Mouse (Mus musculus) liver, adult (tissue): ENCODE data around the gene Bid.

Experiments
- GATA4 ChIP-seq: IDR thresholded peaks from 2 replicates; pipeline ENCODE4 v1.6.1; 2014; ENCODE audit warnings: mild to moderate bottlenecking, low read length; ENCODE audit not compliant: insufficient replicate concordance

Gene Bid

DNA sequence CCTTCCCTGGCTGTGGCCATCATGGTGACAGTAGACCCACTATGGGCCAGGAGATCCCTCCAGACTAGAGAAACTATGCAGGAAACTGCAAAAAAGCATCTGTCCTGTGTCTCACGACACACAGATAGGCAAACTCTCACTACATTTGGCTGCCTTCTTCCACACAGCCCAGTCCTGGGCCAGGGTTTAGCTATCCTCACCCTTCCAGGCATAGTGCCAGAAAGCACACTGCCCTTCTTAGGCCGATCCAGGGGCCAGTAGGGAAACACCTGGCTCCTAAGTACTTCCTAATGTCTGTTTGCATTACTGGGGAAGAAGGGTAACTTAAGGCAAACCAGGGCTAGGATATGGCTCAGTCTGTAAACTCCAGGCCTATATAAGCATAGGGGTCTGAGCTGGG lies 3.7 kb downstream of the Bid start:
- TF ChIP-seq GATA4, result no peak

DNA sequence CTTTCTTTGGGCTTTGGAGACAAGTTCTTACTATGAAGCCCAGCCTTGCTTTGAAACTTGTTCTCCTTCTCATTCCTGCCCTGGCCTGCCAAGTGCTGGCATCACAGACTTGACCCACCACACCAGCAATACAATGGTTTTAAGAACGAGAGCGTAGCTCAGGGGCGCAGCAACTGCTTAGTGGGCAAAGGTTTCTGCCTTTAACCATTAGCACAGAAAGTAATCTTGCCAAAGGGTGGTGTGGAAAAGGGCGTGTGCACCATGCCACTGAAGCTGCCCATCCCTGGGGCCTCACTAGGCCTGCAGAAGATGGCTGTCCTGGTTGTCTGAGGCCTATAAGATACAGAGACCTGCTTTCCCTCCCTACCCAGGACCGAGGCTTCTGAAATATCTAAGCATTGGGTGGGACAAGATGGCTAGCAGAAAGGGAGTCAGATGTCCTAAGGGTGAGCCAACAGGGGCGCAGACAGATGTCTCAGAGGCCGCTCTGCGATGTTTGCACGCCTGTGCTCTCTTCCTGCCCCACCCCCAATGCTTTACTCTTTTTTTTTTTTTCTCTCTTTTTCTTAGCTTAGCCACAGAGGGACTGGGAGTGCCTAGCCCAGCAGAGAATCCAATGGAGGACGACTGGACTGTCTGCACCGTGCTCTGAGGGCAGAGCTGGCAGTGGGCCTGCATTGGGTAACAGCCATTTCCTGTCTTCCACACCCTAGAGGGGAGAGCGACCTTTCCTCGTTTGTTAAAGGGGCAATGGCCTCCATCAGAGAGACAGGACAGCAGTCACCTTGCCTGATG lies 5.2 kb downstream of the Bid start:
- TF ChIP-seq GATA4, result no peak

DNA sequence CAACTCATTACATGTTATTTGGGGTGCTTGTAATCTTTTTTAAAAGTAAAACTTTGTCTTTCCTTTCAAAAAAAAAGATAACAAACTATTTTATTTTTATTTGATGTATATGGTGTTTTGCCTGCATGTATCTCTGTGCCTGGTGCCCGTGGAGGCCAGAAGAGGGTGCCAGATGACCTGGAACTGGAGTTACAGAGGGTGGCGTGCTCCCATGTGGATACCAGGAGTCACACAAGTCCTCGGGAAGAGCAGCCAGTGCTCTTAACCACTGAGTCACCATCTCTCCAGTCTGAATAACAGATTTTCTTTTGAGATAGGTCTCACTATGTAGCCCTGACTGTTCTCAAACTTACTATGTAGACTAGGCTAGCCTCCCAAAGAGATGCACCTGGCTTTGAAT lies 7.2 kb downstream of the Bid start:
- no peak for TF ChIP-seq GATA4

- no peak for TF ChIP-seq GATA4
These were observed 10.1 kb downstream of the Bid start for GRCm38 (mm10) chr6:120906521-120906920.

- TF ChIP-seq GATA4, result no peak
These were observed 11.5 kb downstream of the Bid start for GRCm38 (mm10) chr6:120905111-120905510.

DNA sequence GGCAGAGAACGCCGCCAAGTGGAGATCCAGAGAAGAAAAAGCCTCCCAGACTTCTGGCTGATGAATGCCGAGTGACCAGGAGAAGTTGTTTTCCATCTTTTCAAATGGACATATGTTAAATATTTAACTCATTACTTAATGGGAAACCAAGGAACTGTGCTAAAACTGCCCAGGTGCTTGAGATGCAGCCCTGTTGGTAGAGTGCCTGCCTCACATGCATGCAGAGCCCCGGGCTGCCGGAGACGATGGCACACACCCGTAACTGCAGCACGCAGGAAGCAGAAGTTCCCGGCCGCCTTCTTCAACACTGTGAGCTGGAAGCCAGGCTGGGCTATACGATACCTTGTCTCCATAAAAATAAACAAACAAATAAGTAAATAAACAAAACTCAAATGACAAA lies 12.7 kb downstream of the Bid start:
- no peak for TF ChIP-seq GATA4

- no peak for TF ChIP-seq GATA4
These were observed 13.2 kb downstream of the Bid start for GRCm38 (mm10) chr6:120903450-120903912.

DNA sequence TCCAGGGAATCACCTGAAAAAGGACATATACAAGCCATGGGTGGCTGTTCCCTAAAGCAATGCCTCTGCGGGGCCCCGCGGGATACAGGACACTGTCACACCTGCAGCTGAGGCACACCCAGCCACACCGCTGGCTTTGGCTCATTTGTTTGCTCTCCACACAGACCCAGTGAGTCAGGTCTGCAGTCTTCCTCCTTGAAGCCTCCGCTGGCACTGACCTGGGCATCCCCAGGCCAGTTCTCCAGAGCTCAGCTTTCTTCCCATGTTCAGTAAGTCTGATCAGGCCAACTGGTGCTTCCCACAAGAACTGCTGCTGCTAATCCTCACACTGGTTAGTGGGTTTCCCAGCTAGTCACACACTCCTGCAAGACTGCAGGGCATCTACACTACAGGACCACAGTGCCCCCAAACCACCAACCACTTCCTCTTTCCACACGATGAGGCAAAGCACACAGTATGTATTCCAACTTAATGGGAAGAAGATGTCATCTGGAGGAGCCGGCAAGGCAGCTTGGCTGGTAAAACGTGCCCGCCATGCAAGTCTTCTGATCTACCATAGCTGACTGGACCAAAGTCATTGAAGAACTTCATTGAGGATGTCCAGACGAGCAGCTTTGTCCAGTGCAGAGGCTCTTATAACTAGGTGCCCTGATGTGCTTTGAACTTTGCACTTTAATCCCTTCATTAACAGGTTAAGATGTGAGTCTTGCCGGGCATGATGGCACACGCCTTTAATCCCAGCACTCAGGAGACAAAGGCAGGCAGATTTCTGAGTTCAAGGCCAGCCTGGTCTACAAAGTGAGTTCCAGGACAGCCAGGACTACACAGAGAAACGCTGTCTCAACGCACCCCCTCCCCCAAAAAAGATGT lies 14.6 kb downstream of the Bid start:
- TF ChIP-seq GATA4, result no peak

DNA sequence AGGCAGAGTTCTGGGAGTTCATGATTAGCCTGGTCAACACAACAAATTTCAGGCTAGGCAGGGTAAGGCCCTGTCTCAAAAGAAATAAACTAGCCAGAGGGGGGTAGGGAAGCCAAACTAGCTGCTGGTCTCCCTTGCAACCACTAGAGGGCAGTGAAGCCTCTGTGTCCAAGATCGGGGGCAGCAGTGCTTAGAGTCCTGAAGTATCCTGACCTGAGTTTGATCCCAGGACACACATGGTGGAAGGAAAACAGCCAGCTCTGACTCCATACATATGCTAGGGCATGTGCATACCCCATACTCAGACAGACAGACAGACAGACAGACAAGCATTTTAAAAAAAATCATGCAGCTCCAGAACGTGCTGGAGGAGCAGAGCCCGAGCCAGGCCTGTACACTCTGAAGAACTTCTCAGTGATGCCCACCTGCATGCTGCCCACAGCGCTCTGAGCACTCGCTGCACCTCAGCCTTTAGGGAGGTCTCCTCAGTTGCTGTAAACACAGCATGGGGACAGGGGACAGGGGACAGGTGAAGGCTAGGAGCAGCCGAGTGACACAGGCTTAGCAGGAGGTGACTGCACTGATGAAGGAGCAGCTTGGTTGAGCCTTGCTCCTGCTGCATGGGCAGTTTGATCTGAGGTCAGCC lies 18.3 kb downstream of the Bid start:
- no peak for TF ChIP-seq GATA4

DNA sequence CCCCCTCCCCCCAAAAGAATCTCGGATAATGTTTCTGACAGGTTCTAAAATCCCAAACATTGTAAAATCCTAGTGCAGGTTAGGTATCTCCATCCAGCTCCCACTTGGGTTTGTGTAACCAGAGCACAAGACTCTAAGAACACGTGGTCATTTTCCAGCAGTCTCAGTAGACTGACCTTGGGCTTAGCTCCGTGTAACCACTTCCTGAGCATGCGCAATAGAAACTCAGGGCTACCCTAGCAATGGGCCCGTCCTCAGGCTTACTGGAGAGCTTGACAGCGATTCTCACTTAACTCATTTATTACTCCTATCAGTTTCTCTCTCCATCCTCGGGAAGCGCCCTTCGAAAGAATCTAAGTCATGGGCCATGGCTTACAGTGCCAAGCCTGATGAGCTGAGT lies 22.1 kb downstream of the Bid start:
- TF ChIP-seq GATA4, result no peak

DNA sequence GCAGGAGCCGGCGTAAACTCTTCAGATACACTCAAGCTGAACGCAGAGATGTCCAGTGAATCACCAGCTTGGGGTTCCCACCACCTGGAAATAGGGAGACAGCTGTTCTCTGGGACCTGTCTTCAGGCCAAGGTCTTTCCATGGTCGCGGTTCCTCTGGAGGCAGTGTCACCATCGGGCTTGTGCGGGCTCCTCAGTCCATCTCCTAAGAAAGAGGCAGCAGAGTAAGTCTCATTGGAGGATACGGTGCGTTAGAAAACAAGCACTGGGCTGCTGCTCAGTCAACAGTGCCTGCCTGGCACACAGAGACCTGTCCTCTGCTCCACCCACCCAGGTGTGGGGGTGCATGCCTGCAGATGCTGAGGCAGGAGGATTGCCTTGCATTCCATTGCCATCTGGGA lies 22.6 kb downstream of the Bid start:
- TF ChIP-seq GATA4, result no peak

GRCm38 (mm10) chr6:120886696-120887095 lies 30.0 kb downstream of the Bid start:
- no peak for TF ChIP-seq GATA4

GRCm38 (mm10) chr6:120884436-120884835 lies 32.2 kb downstream of the Bid start:
- TF ChIP-seq GATA4, result no peak

DNA sequence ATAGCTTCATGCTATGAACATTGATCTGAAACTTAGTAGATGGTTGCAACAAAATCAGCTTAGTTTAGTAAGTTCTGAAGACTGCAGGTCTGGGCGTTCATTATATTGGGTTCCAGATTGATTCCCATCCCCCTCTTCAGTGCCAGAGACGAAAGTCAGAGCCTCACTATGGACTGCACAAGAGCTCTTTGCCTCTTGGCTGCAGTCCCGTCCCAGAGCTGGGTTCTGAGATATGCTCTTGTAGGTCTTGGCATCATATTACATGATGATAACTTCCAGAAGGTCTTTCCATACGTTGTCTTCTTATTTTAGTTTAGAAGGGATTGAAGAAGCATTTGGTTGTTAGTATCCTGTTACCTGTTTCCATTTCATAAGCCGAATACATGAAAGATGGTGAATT lies 37.6 kb downstream of the Bid start:
- no peak for TF ChIP-seq GATA4

DNA sequence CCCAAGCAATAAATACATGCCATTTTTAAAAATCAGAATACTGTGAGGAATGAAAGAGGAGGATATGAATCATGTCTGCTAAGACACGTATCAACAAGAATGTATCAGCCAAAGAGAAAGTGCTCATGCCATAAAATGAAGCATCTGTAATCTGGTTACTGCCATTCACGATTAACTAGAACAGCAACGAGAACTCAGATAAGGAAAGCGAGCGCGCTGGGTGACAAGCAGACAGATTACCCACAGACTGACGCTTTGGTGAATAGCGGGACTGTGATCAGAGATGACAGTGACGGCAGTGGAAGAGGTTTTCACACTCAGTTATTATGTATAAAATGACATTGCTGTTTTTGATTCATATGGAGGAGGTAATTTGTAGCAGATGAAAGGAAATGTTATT lies 42.8 kb downstream of the Bid start:
- no peak for TF ChIP-seq GATA4

GRCm38 (mm10) chr6:120871286-120871685 lies 45.4 kb downstream of the Bid start:
- no peak for TF ChIP-seq GATA4
